Mouse (Mus musculus) CH12.LX (cell line): Measurements from ENCODE around the gene Gch1. TPM values are rescaled to one million over a fixed set of nuclear protein-coding genes. Genes with fewer than 3 reads are reported as not detected.

ENCODE experiments used
- DNase-seq: peaks from one replicate; pipeline ENCODE4 v3.0.0-alpha.2; 2013; ENCODE audit errors: extremely low read depth
- H3K27ac ChIP-seq: 2 replicates; pipeline ENCODE4 v1.5.1; 2012; ENCODE audit warnings: low read depth, mild to moderate bottlenecking, control low read depth, moderate library complexity; ENCODE audit not compliant: insufficient read depth
- H3K27me3 ChIP-seq: replicated peaks from 2 replicates; pipeline ENCODE3; 2012; ENCODE audit warnings: inconsistent platforms
- H3K36me3 ChIP-seq, 2 experiments: replicated peaks in 1 of 2; 2 replicates each; pipeline versions ENCODE3 to v1.6.1; 2012; ENCODE audit warnings: inconsistent platforms in 1 of 2, low read length in 1 of 2, mild to moderate bottlenecking in 1 of 2, mixed read lengths in 1 of 2, moderate library complexity in 1 of 2; ENCODE audit not compliant: control insufficient read depth in 1 of 2, insufficient read depth in 1 of 2
- H3K4me1 ChIP-seq, 2 experiments: 2 replicates each; pipeline ENCODE4 v1.6.1; 2012; ENCODE audit warnings: inconsistent platforms in 1 of 2, moderate library complexity in 1 of 2; ENCODE audit not compliant: insufficient read depth in 2 of 2, control insufficient read depth in 1 of 2
- H3K4me2 ChIP-seq: 2 replicates; pipeline ENCODE4 v1.6.1; 2012; ENCODE audit warnings: low read depth, mild to moderate bottlenecking, control low read depth; ENCODE audit not compliant: poor library complexity, insufficient read depth, severe bottlenecking
- H3K4me3 ChIP-seq, 3 experiments: fragments of 150-350 bp in 1 of 3; sonication (generic) in 1 of 3; replicated peaks in 1 of 3; 2 replicates each; pipeline versions ENCODE3 to v1.5.1; 2011 to 2012; ENCODE audit warnings: low read depth in 2 of 3, low read length in 2 of 3, mild to moderate bottlenecking in 2 of 3, moderate library complexity in 2 of 3, control low read depth in 1 of 3, improper control_type of control experiment in 1 of 3, inconsistent platforms in 1 of 3, mixed read lengths in 1 of 3; ENCODE audit not compliant: poor library complexity in 1 of 3
- H3K79me2 ChIP-seq: replicated peaks from 2 replicates; pipeline ENCODE4 v1.6.1; 2012; ENCODE audit warnings: mild to moderate bottlenecking, moderate library complexity; ENCODE audit not compliant: control insufficient read depth, poor library complexity, insufficient read depth, severe bottlenecking; ENCODE audit errors: extremely low read depth
- H3K9ac ChIP-seq: 2 replicates; pipeline ENCODE4 v1.6.1; 2012; ENCODE audit warnings: low read depth, mild to moderate bottlenecking, control low read depth, moderate library complexity; ENCODE audit not compliant: insufficient read depth
- H3K9me3 ChIP-seq: replicated peaks from 2 replicates; pipeline ENCODE3; 2012; ENCODE audit warnings: low read length, inconsistent platforms, mixed read lengths
- CTCF ChIP-seq, 2 experiments: IDR thresholded peaks in 1 of 2; conservative IDR thresholded peaks in 1 of 2; 2 replicates each; pipeline ENCODE4 v1.5.1; 2011 to 2012; ENCODE audit warnings: low read depth in 2 of 2, low read length in 2 of 2, improper control_type of control experiment in 1 of 2, inconsistent platforms in 1 of 2, mild to moderate bottlenecking in 1 of 2, moderate library complexity in 1 of 2
- E2F4 ChIP-seq: IDR thresholded peaks from 2 replicates; pipeline ENCODE4 v1.6.1; 2011; ENCODE audit warnings: low read depth, low read length, improper control_type of control experiment; ENCODE audit not compliant: insufficient replicate concordance
- EP300 ChIP-seq: IDR thresholded peaks from 2 replicates; pipeline ENCODE4 v1.6.1; 2011; ENCODE audit warnings: low read length, improper control_type of control experiment
- ETS1 ChIP-seq: conservative IDR thresholded peaks from 2 replicates; pipeline ENCODE4 v1.6.1; 2012; ENCODE audit warnings: low read depth, mild to moderate bottlenecking, inconsistent platforms, low read length, improper control_type of control experiment, moderate library complexity
- KAT2A ChIP-seq: IDR thresholded peaks from 2 replicates; pipeline ENCODE4 v1.6.1; 2012; ENCODE audit warnings: low read length, improper control_type of control experiment, inconsistent platforms; ENCODE audit not compliant: insufficient replicate concordance
- MAFK ChIP-seq: IDR thresholded peaks from 2 replicates; pipeline ENCODE4 v1.6.1; 2011; ENCODE audit warnings: low read length, improper control_type of control experiment; ENCODE audit not compliant: insufficient replicate concordance
- MAX ChIP-seq: IDR thresholded peaks from 2 replicates; pipeline ENCODE4 v1.6.1; 2011; ENCODE audit warnings: low read length, improper control_type of control experiment
- MAZ ChIP-seq: IDR thresholded peaks from 2 replicates; pipeline ENCODE4 v1.6.1; 2012; ENCODE audit warnings: low read depth, mild to moderate bottlenecking, inconsistent platforms, low read length, improper control_type of control experiment, moderate library complexity
- MXI1 ChIP-seq: IDR thresholded peaks from 2 replicates; pipeline ENCODE4 v1.6.1; 2011; ENCODE audit warnings: mild to moderate bottlenecking, low read depth, low read length, improper control_type of control experiment
- NELFE ChIP-seq: IDR thresholded peaks from 2 replicates; pipeline ENCODE4 v1.6.1; 2011; ENCODE audit warnings: low read depth, low read length, improper control_type of control experiment
- NRF1 ChIP-seq: IDR thresholded peaks from 2 replicates; pipeline ENCODE4 v1.6.1; 2014; ENCODE audit warnings: low read depth, mild to moderate bottlenecking, inconsistent platforms, low read length, improper control_type of control experiment, moderate library complexity
- PAX5 ChIP-seq: IDR thresholded peaks from 2 replicates; pipeline ENCODE4 v1.6.1; 2012; ENCODE audit warnings: low read length, inconsistent platforms, mixed read lengths
- POLR2A ChIP-seq: IDR thresholded peaks from 2 replicates; pipeline ENCODE4 v1.6.1; 2011; ENCODE audit warnings: low read depth, mild to moderate bottlenecking, improper control_type of control experiment, low read length
- RAD21 ChIP-seq: IDR thresholded peaks from 2 replicates; pipeline ENCODE4 v1.6.1; 2011; ENCODE audit warnings: low read depth, mild to moderate bottlenecking, low read length, improper control_type of control experiment, moderate library complexity
- RCOR1 ChIP-seq: conservative IDR thresholded peaks from 2 replicates; pipeline ENCODE4 v1.6.1; 2012; ENCODE audit warnings: low read depth, mild to moderate bottlenecking, inconsistent platforms, low read length, improper control_type of control experiment
- SIN3A ChIP-seq: IDR thresholded peaks from 2 replicates; pipeline ENCODE4 v1.6.1; 2012; ENCODE audit warnings: low read length, improper control_type of control experiment, inconsistent platforms
- UBTF ChIP-seq: IDR thresholded peaks from 2 replicates; pipeline ENCODE4 v1.6.1; 2012; ENCODE audit warnings: low read depth, mild to moderate bottlenecking, inconsistent platforms, low read length, improper control_type of control experiment, moderate library complexity
- USF1 ChIP-seq: IDR thresholded peaks from 2 replicates; pipeline ENCODE4 v1.6.1; 2014; ENCODE audit warnings: low read depth, mild to moderate bottlenecking, inconsistent platforms, low read length, improper control_type of control experiment
- ZC3H11A ChIP-seq: IDR thresholded peaks from 2 replicates; pipeline ENCODE4 v1.6.1; 2012; ENCODE audit warnings: low read depth, mild to moderate bottlenecking, inconsistent platforms, low read length, improper control_type of control experiment
- ZKSCAN1 ChIP-seq: IDR thresholded peaks from 2 replicates; pipeline ENCODE4 v1.6.1; 2012; ENCODE audit warnings: low read depth, inconsistent platforms, low read length, improper control_type of control experiment, borderline replicate concordance
- ZMIZ1 ChIP-seq: IDR thresholded peaks from 2 replicates; pipeline ENCODE4 v1.6.1; 2012; ENCODE audit warnings: low read depth, mild to moderate bottlenecking, inconsistent platforms, low read length, improper control_type of control experiment
- dilution Hi-C: fragments of 300-500 bp; cut with MboI; formaldehyde crosslinking; loops from 2 replicates; pipeline ENCODE4 v1.14.3; 2020; ENCODE audit warnings: low sequenced_read_pairs; ENCODE audit not compliant: extremely low pct_unique_long_range_greater_than_20kb, extremely low pct_ligation_motif_present
- in situ Hi-C: fragments of 300-500 bp; cut with MboI; formaldehyde crosslinking; loops from 3 replicates; pipeline ENCODE4 v1.14.3; 2019; ENCODE audit warnings: low sequenced_read_pairs, low pct_ligation_motif_present, low pct_unique_long_range_greater_than_20kb, mixed read lengths
- polyA plus RNA-seq: library from polyadenylated mRNA; unstranded; fragments of >175 nt; gene quantifications from 2 replicates; pipeline ENCODE4 v1.2.1, GENCODE M21; 2012; ENCODE audit warnings: low read depth; ENCODE audit not compliant: insufficient read length
- total RNA-seq, 2 experiments: library from RNA; depleted of rRNA; stranded (reverse); fragments of 300-350 nt in 1 of 2; fragments of >200 nt in 1 of 2; gene quantifications; 2 replicates each; pipeline ENCODE4 v1.2.3; 2012 to 2014

Gch1 gene
- total and polyA plus RNA-seq, 3 experiments: 5.7 to 6.5 (median 5.7) TPM

- H3K27me3 ChIP-seq: no peaks in the 10 kb centered on the region
- H3K79me2 ChIP-seq: no peaks in the 10 kb centered on the region
- no peak overlapping the region for H3K4me2 ChIP-seq
- no peak overlapping the region for H3K4me3 ChIP-seq
- no peak overlapping the region for H3K9ac ChIP-seq
- in situ Hi-C loops: no loop called here
- H3K36me3 ChIP-seq: peaks cover 0 to 17% of the 10 kb centered on the region in 2 experiments
- dilution Hi-C loops: no loop called here
- H3K9me3 ChIP-seq: no peaks in the 10 kb centered on the region
- H3K27ac ChIP-seq: no peak overlapping the region
- DNase-seq: no peak
- peaks cover 0 to 10% of the 10 kb centered on the region in 2 experiments; a peak in 1 of 4 replicates for H3K4me1 ChIP-seq
- TF ChIP-seq ZMIZ1 (no peak), E2F4 (no peak), MAX (no peak), ETS1 (no peak), RCOR1 (no peak), MAFK (no peak), USF1 (no peak), MXI1 (no peak), KAT2A (no peak)
Observed at GRCm38 (mm10) chr14:47176226-47176625, 13.0 kb downstream of the Gch1 start.

- in situ Hi-C loops: no loop called here
- Histone ChIP-seq H3K36me3 (peaks cover 0 to 17% of the 10 kb centered on the region in 2 experiments), H3K4me3 (no peak overlapping the region), H3K27me3 (no peaks in the 10 kb centered on the region), H3K79me2 (no peaks in the 10 kb centered on the region), H3K4me1 (peaks cover 0 to 10% of the 10 kb centered on the region in 2 experiments; a peak in 1 of 4 replicates), H3K4me2 (no peak overlapping the region), H3K27ac (no peak overlapping the region), H3K9me3 (no peaks in the 10 kb centered on the region), H3K9ac (no peak overlapping the region)
- TF ChIP-seq ZKSCAN1 (no peak), ZMIZ1 (no peak), EP300 (no peak), NELFE (no peak), KAT2A (no peak), MAZ (no peak), SIN3A (no peak), E2F4 (no peak), CTCF (conservative IDR thresholded peaks at IDR 0.05 in 1 of 2, IDR thresholded peaks at IDR 0.05 in 1 of 2; ENCODE audit: low read depth in 2 of 2, low read length in 2 of 2) (no peak), NRF1 (no peak), RAD21 (no peak), PAX5 (no peak), POLR2A (no peak), ZC3H11A (no peak), UBTF (no peak), RCOR1 (no peak)
- dilution Hi-C loops: no loop called here
- DNase-seq: no peak
Observed at GRCm38 (mm10) chr14:47175136-47175535, 14.1 kb downstream of the Gch1 start.
